Mouse (Mus musculus): ENCODE results near the gene Scd4. TPM values are rescaled to one million over a fixed set of nuclear protein-coding genes. Genes with fewer than 3 reads are reported as not detected.

The Scd4 gene
- polyA plus RNA-seq, 1 experiment from 2014 or later = 0.25 TPM

GRCm38 (mm10) chr19:44303502-44303901, 29.4 kb upstream of the Scd4 start:
- Histone ChIP-seq H3K9ac (replicated peaks; ENCODE audit: low read depth, low read length) (no peak overlapping the region), H3K36me3 (ENCODE audit: control insufficient read depth, insufficient read depth, low read length) (peaks cover 92% of the 10 kb centered on the region), H3K4me1 (ENCODE audit: control insufficient read depth, insufficient read depth, low read length) (peaks cover 42% of the 10 kb centered on the region), H3K4me3 (ENCODE audit: low read depth, low read length) (no peak overlapping the region), H3K27ac (ENCODE audit: low read length) (no peak overlapping the region), H3K9me3 (ENCODE audit: control insufficient read depth, low read depth, low read length) (no peaks in the 10 kb centered on the region), H3K4me2 (replicated peaks; ENCODE audit: low read depth, low read length) (no peak overlapping the region), H3K27me3 (ENCODE audit: control insufficient read depth, insufficient read depth, low read length) (no peaks in the 10 kb centered on the region)
- 51% methylated on average over 8 of the region's 8 CpGs for WGBS
- no peak for ATAC-seq (ENCODE audit: insufficient number of reproducible peaks, insufficient read depth, low FRiP score, low read depth)

- WGBS = 84% methylated on average over 10 of the region's 10 CpGs
- Histone ChIP-seq H3K9me3 (ENCODE audit: control insufficient read depth, low read depth, low read length) (no peaks in the 10 kb centered on the region), H3K9ac (replicated peaks; ENCODE audit: low read depth, low read length) (no peak overlapping the region), H3K36me3 (ENCODE audit: control insufficient read depth, insufficient read depth, low read length) (peaks cover 86% of the 10 kb centered on the region), H3K4me2 (replicated peaks; ENCODE audit: low read depth, low read length) (no peak overlapping the region), H3K4me1 (ENCODE audit: control insufficient read depth, insufficient read depth, low read length) (peaks cover 33% of the 10 kb centered on the region), H3K27me3 (ENCODE audit: control insufficient read depth, insufficient read depth, low read length) (no peaks in the 10 kb centered on the region), H3K27ac (ENCODE audit: low read length) (no peak overlapping the region), H3K4me3 (ENCODE audit: low read depth, low read length) (no peak overlapping the region)
- ATAC-seq (ENCODE audit: insufficient number of reproducible peaks, insufficient read depth, low FRiP score, low read depth) = no peak
Observed at GRCm38 (mm10) chr19:44304419-44304818, 28.5 kb upstream of the Scd4 start.

GRCm38 (mm10) chr19:44304851-44305510, 27.9 kb upstream of the Scd4 start:
- peaks cover 82% of the 10 kb centered on the region for H3K36me3 ChIP-seq (ENCODE audit: control insufficient read depth, insufficient read depth, low read length)
- WGBS = 89% methylated on average over 16 of the region's 16 CpGs

GRCm38 (mm10) chr19:44305701-44306100, 27.2 kb upstream of the Scd4 start:
- H3K4me2 ChIP-seq (replicated peaks; ENCODE audit: low read depth, low read length) = no peak overlapping the region
- ATAC-seq (ENCODE audit: insufficient number of reproducible peaks, insufficient read depth, low FRiP score, low read depth) = no peak
- peaks cover 22% of the 10 kb centered on the region for H3K4me1 ChIP-seq (ENCODE audit: control insufficient read depth, insufficient read depth, low read length)
- no peaks in the 10 kb centered on the region for H3K27me3 ChIP-seq (ENCODE audit: control insufficient read depth, insufficient read depth, low read length)
- no peak overlapping the region for H3K27ac ChIP-seq (ENCODE audit: low read length)
- H3K36me3 ChIP-seq (ENCODE audit: control insufficient read depth, insufficient read depth, low read length) = peaks cover 75% of the 10 kb centered on the region
- H3K9ac ChIP-seq (replicated peaks; ENCODE audit: low read depth, low read length) = no peak overlapping the region
- 89% methylated on average over 15 of the region's 15 CpGs for whole genome bisulfite sequencing
- no peak overlapping the region for H3K4me3 ChIP-seq (ENCODE audit: low read depth, low read length)
- no peaks in the 10 kb centered on the region for H3K9me3 ChIP-seq (ENCODE audit: control insufficient read depth, low read depth, low read length)

More at GRCm38 (mm10) chr19:44304851-44305510, 27.9 kb upstream of the Scd4 start:
- no peak overlapping the region for H3K4me2 ChIP-seq (replicated peaks; ENCODE audit: low read depth, low read length)
- no peaks in the 10 kb centered on the region for H3K27me3 ChIP-seq (ENCODE audit: control insufficient read depth, insufficient read depth, low read length)
- H3K4me1 ChIP-seq (ENCODE audit: control insufficient read depth, insufficient read depth, low read length) = peaks cover 29% of the 10 kb centered on the region
- no peak for ATAC-seq (ENCODE audit: insufficient number of reproducible peaks, insufficient read depth, low FRiP score, low read depth)
- H3K9me3 ChIP-seq (ENCODE audit: control insufficient read depth, low read depth, low read length) = no peaks in the 10 kb centered on the region
- H3K27ac ChIP-seq (ENCODE audit: low read length) = no peak overlapping the region
- H3K4me3 ChIP-seq (ENCODE audit: low read depth, low read length) = no peak overlapping the region
- no peak overlapping the region for H3K9ac ChIP-seq (replicated peaks; ENCODE audit: low read depth, low read length)

- no peak for ATAC-seq (ENCODE audit: insufficient number of reproducible peaks, insufficient read depth, low FRiP score, low read depth)
- Histone ChIP-seq H3K36me3 (ENCODE audit: control insufficient read depth, insufficient read depth, low read length) (peaks cover 70% of the 10 kb centered on the region), H3K4me1 (ENCODE audit: control insufficient read depth, insufficient read depth, low read length) (peaks cover 18% of the 10 kb centered on the region), H3K27ac (ENCODE audit: low read length) (no peak overlapping the region), H3K4me2 (replicated peaks; ENCODE audit: low read depth, low read length) (no peak overlapping the region), H3K27me3 (ENCODE audit: control insufficient read depth, insufficient read depth, low read length) (no peaks in the 10 kb centered on the region), H3K9ac (replicated peaks; ENCODE audit: low read depth, low read length) (no peak overlapping the region), H3K9me3 (ENCODE audit: control insufficient read depth, low read depth, low read length) (no peaks in the 10 kb centered on the region), H3K4me3 (ENCODE audit: low read depth, low read length) (no peak overlapping the region)
- 66% methylated on average over 7 of the region's 7 CpGs for WGBS
Observed at GRCm38 (mm10) chr19:44306171-44306570, 26.7 kb upstream of the Scd4 start.

GRCm38 (mm10) chr19:44307101-44307914, 25.6 kb upstream of the Scd4 start:
- ATAC-seq (ENCODE audit: insufficient number of reproducible peaks, insufficient read depth, low FRiP score, low read depth) = no peak

GRCm38 (mm10) chr19:44307915-44308470, 24.9 kb upstream of the Scd4 start:
- Histone ChIP-seq H3K27me3 (ENCODE audit: control insufficient read depth, insufficient read depth, low read length) (no peaks in the 10 kb centered on the region), H3K9me3 (ENCODE audit: control insufficient read depth, low read depth, low read length) (no peaks in the 10 kb centered on the region), H3K4me3 (ENCODE audit: low read depth, low read length) (no peak overlapping the region), H3K4me2 (replicated peaks; ENCODE audit: low read depth, low read length) (no peak overlapping the region), H3K4me1 (ENCODE audit: control insufficient read depth, insufficient read depth, low read length) (peaks cover 7% of the 10 kb centered on the region; the same call in 1 of the 2 replicates), H3K9ac (replicated peaks; ENCODE audit: low read depth, low read length) (no peak overlapping the region), H3K27ac (ENCODE audit: low read length) (no peak overlapping the region), H3K36me3 (ENCODE audit: control insufficient read depth, insufficient read depth, low read length) (peaks cover 54% of the 10 kb centered on the region)
- WGBS = 74% methylated on average over 6 of the region's 6 CpGs
- no peak for ATAC-seq (ENCODE audit: insufficient number of reproducible peaks, insufficient read depth, low FRiP score, low read depth)

More at GRCm38 (mm10) chr19:44307101-44307914, 25.6 kb upstream of the Scd4 start:
- Histone ChIP-seq H3K4me3 (ENCODE audit: low read depth, low read length) (no peak overlapping the region), H3K9me3 (ENCODE audit: control insufficient read depth, low read depth, low read length) (no peaks in the 10 kb centered on the region), H3K9ac (replicated peaks; ENCODE audit: low read depth, low read length) (no peak overlapping the region), H3K27me3 (ENCODE audit: control insufficient read depth, insufficient read depth, low read length) (no peaks in the 10 kb centered on the region), H3K36me3 (ENCODE audit: control insufficient read depth, insufficient read depth, low read length) (peaks cover 61% of the 10 kb centered on the region), H3K27ac (ENCODE audit: low read length) (no peak overlapping the region), H3K4me2 (replicated peaks; ENCODE audit: low read depth, low read length) (no peak overlapping the region), H3K4me1 (ENCODE audit: control insufficient read depth, insufficient read depth, low read length) (peaks cover 12% of the 10 kb centered on the region; the same call in 1 of the 2 replicates)
- WGBS = 80% methylated on average over 9 of the region's 9 CpGs

- Histone ChIP-seq H3K9me3 (ENCODE audit: control insufficient read depth, low read depth, low read length) (no peaks in the 10 kb centered on the region), H3K4me3 (ENCODE audit: low read depth, low read length) (no peak overlapping the region), H3K4me2 (replicated peaks; ENCODE audit: low read depth, low read length) (no peak overlapping the region), H3K27me3 (ENCODE audit: control insufficient read depth, insufficient read depth, low read length) (no peaks in the 10 kb centered on the region), H3K4me1 (ENCODE audit: control insufficient read depth, insufficient read depth, low read length) (no peaks in the 10 kb centered on the region), H3K9ac (replicated peaks; ENCODE audit: low read depth, low read length) (no peak overlapping the region), H3K36me3 (ENCODE audit: control insufficient read depth, insufficient read depth, low read length) (peaks cover 47% of the 10 kb centered on the region), H3K27ac (ENCODE audit: low read length) (no peak overlapping the region)
- ATAC-seq (ENCODE audit: insufficient number of reproducible peaks, insufficient read depth, low FRiP score, low read depth) = no peak
- 73% methylated on average over 8 of the region's 8 CpGs for WGBS
Observed at GRCm38 (mm10) chr19:44308611-44309246, 24.2 kb upstream of the Scd4 start.
